Mouse (Mus musculus): Measurements from ENCODE around the gene Aig1. TPM values are rescaled to one million over a fixed set of nuclear protein-coding genes. Genes with fewer than 3 reads are reported as not detected.

Gene Aig1
- polyA plus RNA-seq, 1 experiment from 2014 or later = 15.6 TPM

DNA sequence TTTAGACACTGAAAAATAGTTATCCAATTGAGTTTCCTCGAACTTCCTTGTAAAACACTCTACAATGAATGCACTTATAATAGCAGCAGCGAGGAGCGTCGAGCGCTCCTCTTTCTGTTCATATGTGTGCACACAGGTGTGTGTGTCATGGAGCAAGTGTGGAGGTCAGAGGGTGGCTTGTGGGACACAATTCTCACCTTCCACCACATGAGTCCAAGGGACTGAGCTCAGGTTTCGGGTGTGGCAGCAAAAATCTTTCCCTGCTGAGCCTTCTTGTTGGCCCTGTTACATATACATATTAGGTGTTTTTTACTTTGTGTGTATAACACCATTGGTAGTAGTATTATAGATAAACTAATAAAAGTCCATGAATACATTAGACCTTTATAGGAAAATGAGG is 153.2 kb downstream of the Aig1 start:
- Histone ChIP-seq H3K36me3 (ENCODE audit: inconsistent target) (no peaks in the 10 kb centered on the region), H3K79me2 (ENCODE audit: inconsistent target) (no peaks in the 10 kb centered on the region), H3K4me3 (ENCODE audit: inconsistent target) (no peak overlapping the region), H3K27ac (no peak overlapping the region)
- WGBS (ENCODE audit: missing documents) = 96% methylated on average over 6 of the region's 6 CpGs

DNA sequence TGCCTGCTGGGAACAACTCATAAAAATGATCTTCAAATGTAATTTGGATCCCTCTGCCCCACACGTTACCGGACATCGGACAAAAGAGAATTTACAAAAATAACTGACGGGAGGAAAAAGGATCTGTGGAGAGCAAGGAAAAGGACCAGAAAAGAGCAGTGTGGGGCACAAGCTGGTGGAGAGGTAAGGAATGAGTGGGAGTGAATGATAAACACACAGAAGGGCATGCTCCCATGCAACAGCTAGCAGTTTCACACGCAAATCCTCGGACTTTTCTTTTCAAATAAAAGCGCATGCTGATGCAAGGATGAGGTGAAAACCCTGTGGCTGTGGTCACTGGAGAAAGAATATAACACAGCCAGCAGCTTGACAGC is 153.9 kb downstream of the Aig1 start:
- Histone ChIP-seq H3K79me2 (ENCODE audit: inconsistent target) (no peaks in the 10 kb centered on the region), H3K4me3 (ENCODE audit: inconsistent target) (no peak overlapping the region), H3K36me3 (ENCODE audit: inconsistent target) (no peaks in the 10 kb centered on the region), H3K27ac (no peak overlapping the region)
- WGBS (ENCODE audit: missing documents) = 81% methylated on average over 7 of the region's 7 CpGs

DNA sequence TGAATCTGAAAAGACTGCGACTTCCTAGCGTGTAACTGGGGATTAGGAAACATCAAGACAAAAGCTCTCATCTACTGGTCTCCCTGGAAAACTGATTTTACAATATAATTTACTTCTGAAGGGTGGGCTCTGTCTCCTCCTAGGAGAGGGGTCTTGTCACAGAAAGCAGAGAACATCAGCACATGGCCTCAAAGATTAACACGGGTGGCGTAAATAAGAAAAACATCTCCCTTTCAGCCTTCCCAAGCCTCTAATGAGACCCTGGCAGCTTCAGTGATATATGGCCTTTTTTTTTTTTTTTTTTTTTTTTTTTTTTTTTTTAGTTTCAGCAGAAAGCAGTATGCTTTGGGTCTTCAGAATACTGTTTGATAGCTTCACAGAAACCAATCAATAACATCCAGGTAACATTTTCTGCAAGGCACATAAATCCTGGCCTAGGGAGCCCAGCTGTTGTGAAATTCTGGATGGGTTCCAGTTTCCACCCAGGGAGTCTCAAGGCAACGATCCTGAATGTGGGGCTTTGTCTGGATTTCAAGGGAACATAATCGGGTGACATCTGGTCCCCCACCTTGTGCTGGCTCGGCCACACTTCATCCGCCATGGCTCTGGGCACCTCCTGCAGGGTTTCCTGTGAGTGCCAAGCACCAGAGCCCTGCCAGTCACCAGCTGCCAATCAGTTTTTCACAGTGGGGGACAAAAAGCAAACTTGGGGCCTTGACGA is 154.4 kb downstream of the Aig1 start:
- H3K36me3 ChIP-seq (ENCODE audit: inconsistent target) = no peaks in the 10 kb centered on the region
- no peak overlapping the region for H3K27ac ChIP-seq
- H3K4me3 ChIP-seq (ENCODE audit: inconsistent target) = no peak overlapping the region
- WGBS (ENCODE audit: missing documents) = 40% methylated on average over 9 of the region's 9 CpGs
- no peaks in the 10 kb centered on the region for H3K79me2 ChIP-seq (ENCODE audit: inconsistent target)

DNA sequence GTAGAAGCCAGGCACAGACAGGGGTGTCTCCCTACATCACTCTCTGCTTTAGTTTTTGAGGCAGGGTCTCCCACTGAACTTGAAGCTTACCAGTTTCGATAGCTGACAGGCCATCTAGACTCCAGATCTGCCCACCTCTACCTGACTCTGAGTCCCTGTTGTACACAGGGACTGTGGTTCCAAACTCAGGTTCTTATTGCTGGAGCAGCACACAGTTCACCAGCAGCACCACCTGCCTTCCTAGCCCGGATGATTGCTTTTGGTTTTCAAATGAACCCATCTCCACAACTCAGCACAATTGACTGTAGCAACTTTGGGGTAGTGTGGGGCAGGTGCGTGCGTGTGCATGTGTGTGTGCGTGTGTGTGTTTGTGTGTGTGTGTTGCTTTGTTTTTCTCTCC is 155.1 kb downstream of the Aig1 start:
- WGBS (ENCODE audit: missing documents) = 79% methylated on average over 5 of the region's 5 CpGs
- Histone ChIP-seq H3K27ac (no peak overlapping the region), H3K36me3 (ENCODE audit: inconsistent target) (no peaks in the 10 kb centered on the region), H3K79me2 (ENCODE audit: inconsistent target) (no peaks in the 10 kb centered on the region), H3K4me3 (ENCODE audit: inconsistent target) (no peak overlapping the region)

DNA sequence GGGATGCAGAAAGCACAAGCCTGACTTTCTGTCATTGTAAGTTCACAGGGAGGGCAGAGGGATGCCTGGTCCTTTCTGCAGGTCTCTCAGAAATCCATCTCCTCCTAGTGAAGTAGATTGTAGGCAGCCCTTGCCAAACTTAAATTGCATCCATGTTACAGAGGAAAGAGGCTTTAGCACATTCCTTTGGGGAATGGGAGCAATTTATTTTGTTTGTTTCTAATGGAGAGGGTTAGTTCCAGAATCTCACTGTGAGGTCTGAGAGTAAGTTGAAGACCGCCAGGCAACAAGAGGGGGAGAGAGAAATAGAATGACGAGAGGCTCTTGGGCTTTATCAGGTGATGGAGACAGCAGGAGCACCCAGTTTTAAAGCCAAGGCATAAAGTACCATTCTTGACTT is 155.7 kb downstream of the Aig1 start:
- 94% methylated on average over 2 of the region's 2 CpGs for WGBS (ENCODE audit: missing documents)
- Histone ChIP-seq H3K79me2 (ENCODE audit: inconsistent target) (no peaks in the 10 kb centered on the region), H3K4me3 (ENCODE audit: inconsistent target) (no peak overlapping the region), H3K36me3 (ENCODE audit: inconsistent target) (no peaks in the 10 kb centered on the region), H3K27ac (no peak overlapping the region)

DNA sequence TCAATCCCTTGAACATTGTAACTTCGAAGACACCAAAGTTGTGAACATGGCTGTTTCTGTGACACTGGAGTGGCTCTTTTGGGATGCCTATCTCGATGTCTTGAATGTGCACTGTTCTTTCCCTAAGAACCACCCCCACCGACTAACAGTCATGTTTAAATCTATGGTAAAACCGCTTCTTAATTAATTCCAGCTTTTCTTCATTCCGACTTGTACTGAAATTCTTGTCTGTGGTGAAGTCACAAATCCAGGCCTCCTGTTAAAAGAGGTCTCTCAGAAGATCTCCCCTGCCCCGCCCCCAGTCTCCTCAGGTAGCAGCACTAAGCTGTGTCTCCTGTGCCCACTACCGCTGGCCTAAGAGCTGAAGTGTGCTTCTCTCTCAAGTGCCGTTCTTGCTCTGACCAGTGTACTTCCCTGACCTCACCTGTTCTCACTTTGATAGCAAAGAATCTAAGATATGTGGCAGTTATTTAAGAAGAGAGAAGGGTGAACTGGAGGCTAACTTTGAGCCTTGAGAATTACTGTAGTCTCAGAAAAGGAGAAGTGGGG is 157.4 kb downstream of the Aig1 start:
- Histone ChIP-seq H3K79me2 (ENCODE audit: inconsistent target) (no peaks in the 10 kb centered on the region), H3K36me3 (ENCODE audit: inconsistent target) (no peaks in the 10 kb centered on the region), H3K27ac (no peak overlapping the region), H3K4me3 (ENCODE audit: inconsistent target) (no peak overlapping the region)
- 95% methylated on average over 8 of the region's 8 CpGs for WGBS (ENCODE audit: missing documents)

DNA sequence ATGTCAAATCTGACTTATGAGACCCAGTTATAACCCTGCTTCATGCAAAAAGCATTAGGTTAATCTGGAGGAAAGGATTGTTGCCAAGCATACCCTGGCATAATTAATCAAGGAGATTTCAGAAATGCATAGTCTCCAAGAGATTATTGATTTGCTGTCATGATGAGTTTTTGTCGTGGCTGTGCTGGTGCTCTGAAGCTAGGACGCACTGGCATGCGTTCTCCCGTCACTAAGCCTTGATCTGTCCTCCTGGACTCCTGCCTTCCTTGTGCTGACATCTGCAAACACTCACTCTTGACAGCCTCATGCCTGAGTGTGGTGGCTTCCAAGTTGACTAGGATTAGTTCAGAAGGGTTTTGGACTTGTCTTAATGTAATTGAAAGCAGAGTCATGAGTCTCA is 163.0 kb downstream of the Aig1 start:
- Histone ChIP-seq H3K27ac (no peak overlapping the region), H3K4me3 (ENCODE audit: inconsistent target) (no peak overlapping the region), H3K36me3 (ENCODE audit: inconsistent target) (no peaks in the 10 kb centered on the region), H3K79me2 (ENCODE audit: inconsistent target) (no peaks in the 10 kb centered on the region)
- 87% methylated on average over 4 of the region's 4 CpGs for whole genome bisulfite sequencing (ENCODE audit: missing documents)

DNA sequence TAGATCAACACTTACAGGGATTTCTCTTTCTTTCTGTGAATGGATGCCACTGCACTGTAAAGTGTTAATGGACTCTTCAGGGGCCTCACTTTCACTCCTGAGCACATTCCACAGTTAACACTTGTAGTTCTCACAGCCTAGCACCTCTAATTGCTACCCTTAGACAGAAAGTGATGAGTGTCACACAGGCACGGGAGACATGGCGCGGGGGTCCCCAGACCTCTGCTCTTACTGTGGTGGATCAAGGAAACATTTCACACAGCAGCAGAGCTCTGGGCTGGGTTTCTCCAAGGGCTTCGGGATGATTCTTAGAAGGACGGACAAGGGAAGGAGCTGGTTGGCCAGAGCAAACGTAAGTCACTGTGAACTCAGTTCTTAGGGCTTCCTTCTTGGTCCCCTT is 166.1 kb downstream of the Aig1 start:
- 88% methylated on average over 6 of the region's 6 CpGs for WGBS (ENCODE audit: missing documents)
- no peaks in the 10 kb centered on the region for H3K36me3 ChIP-seq (ENCODE audit: inconsistent target)
- no peak overlapping the region for H3K27ac ChIP-seq
- H3K79me2 ChIP-seq (ENCODE audit: inconsistent target) = no peaks in the 10 kb centered on the region
- H3K4me3 ChIP-seq (ENCODE audit: inconsistent target) = no peak overlapping the region

- no peak overlapping the region for H3K27ac ChIP-seq
- no peaks in the 10 kb centered on the region for H3K36me3 ChIP-seq (ENCODE audit: inconsistent target)
- H3K4me3 ChIP-seq (ENCODE audit: inconsistent target) = no peak overlapping the region
- no peaks in the 10 kb centered on the region for H3K79me2 ChIP-seq (ENCODE audit: inconsistent target)
- WGBS (ENCODE audit: missing documents) = 76% methylated on average over 8 of the region's 8 CpGs
Measured at GRCm38 (mm10) chr10:13702043-13702442, 166.7 kb downstream of the Aig1 start.

- no peaks in the 10 kb centered on the region for H3K36me3 ChIP-seq (ENCODE audit: inconsistent target)
- H3K27ac ChIP-seq = no peak overlapping the region
- H3K4me3 ChIP-seq (ENCODE audit: inconsistent target) = no peak overlapping the region
- no peaks in the 10 kb centered on the region for H3K79me2 ChIP-seq (ENCODE audit: inconsistent target)
Measured at GRCm38 (mm10) chr10:13696326-13696725, 172.5 kb downstream of the Aig1 start.

- H3K79me2 ChIP-seq (ENCODE audit: inconsistent target) = no peaks in the 10 kb centered on the region
- WGBS (ENCODE audit: missing documents) = 96% methylated on average over 4 of the region's 4 CpGs
- no peak overlapping the region for H3K4me3 ChIP-seq (ENCODE audit: inconsistent target)
- no peaks in the 10 kb centered on the region for H3K36me3 ChIP-seq (ENCODE audit: inconsistent target)
- H3K27ac ChIP-seq = no peak overlapping the region
Measured at GRCm38 (mm10) chr10:13693276-13693675, 175.5 kb downstream of the Aig1 start.

DNA sequence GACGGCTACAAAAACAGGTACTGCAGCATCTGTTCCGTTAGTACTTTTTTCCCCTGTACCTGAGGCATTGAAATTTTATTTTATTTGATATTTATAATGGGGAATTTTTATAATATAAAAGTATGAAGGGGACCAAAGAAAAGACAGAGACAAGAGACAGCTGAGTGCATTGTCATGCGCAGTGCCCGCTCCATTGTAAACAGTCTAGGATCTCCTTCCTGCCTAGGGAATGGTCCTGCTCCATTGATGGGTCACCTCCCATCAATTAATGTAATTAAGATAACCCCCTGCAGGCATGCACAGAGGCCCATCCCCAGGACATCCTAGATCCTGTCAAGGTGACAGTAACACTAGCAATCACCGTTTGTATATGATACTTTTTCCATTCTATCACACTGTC is 178.0 kb downstream of the Aig1 start:
- H3K27ac ChIP-seq = no peak overlapping the region
- H3K4me3 ChIP-seq (ENCODE audit: inconsistent target) = no peak overlapping the region
- 95% methylated on average over 3 of the region's 5 CpGs for WGBS (ENCODE audit: missing documents)
- no peaks in the 10 kb centered on the region for H3K79me2 ChIP-seq (ENCODE audit: inconsistent target)
- H3K36me3 ChIP-seq (ENCODE audit: inconsistent target) = no peaks in the 10 kb centered on the region

- WGBS (ENCODE audit: missing documents) = 81% methylated on average over 10 of the region's 10 CpGs
- Histone ChIP-seq H3K27ac (no peak overlapping the region), H3K36me3 (ENCODE audit: inconsistent target) (no peaks in the 10 kb centered on the region), H3K79me2 (ENCODE audit: inconsistent target) (no peaks in the 10 kb centered on the region), H3K4me3 (ENCODE audit: inconsistent target) (no peak overlapping the region)
Measured at GRCm38 (mm10) chr10:13689841-13690590, 178.8 kb downstream of the Aig1 start.

GRCm38 (mm10) chr10:13688386-13689120 is 180.2 kb downstream of the Aig1 start:
- WGBS (ENCODE audit: missing documents) = 90% methylated on average over 15 of the region's 15 CpGs
- Histone ChIP-seq H3K27ac (no peak overlapping the region), H3K36me3 (ENCODE audit: inconsistent target) (no peaks in the 10 kb centered on the region), H3K79me2 (ENCODE audit: inconsistent target) (no peaks in the 10 kb centered on the region), H3K4me3 (ENCODE audit: inconsistent target) (no peak overlapping the region)
